Mouse (Mus musculus) heart, adult 2 months (tissue): ENCODE data around the gene Tmem126b.

Experiments used
- EP300 ChIP-seq: fragments of 200-500 bp; IDR thresholded peaks from 2 replicates; pipeline ENCODE4 v1.6.1; 2011; ENCODE audit warnings: low read depth, low read length, control low read depth; ENCODE audit not compliant: insufficient read depth
- POLR2A ChIP-seq: fragments of 200-500 bp; IDR thresholded peaks from 2 replicates; pipeline ENCODE4 v1.6.1; 2011; ENCODE audit warnings: mild to moderate bottlenecking, low read depth, low read length, control low read depth; ENCODE audit not compliant: insufficient read depth

- no peak for TF ChIP-seq EP300
- no peak for TF ChIP-seq POLR2A
Observed at GRCm38 (mm10) chr7:90476313-90477245, 778 bp upstream of the Tmem126b start, which contains the start of gene Dlg2.
